Mouse (Mus musculus) intestine, embryonic 16.5 days (tissue): ENCODE data around the gene 2300009A05Rik. TPM values are rescaled to one million over a fixed set of nuclear protein-coding genes. Genes with fewer than 3 reads are reported as not detected.
A peak's percentile ranks its signal among the peaks of the same experiment; 100 is the strongest.

Source experiments
- ATAC-seq: fragments of 200-750 bp; cut with Nextera tagmentation; 2 replicates; pipeline ENCODE4 v1.8.0; 2017; ENCODE audit warnings: moderate TSS enrichment, moderate library complexity
- H3K27ac ChIP-seq: fragments of 300-500 bp; sonication (generic); 2 replicates; pipeline ENCODE4 v1.5.1; 2014; ENCODE audit warnings: mild to moderate bottlenecking, low read length
- H3K27me3 ChIP-seq: fragments of 300-500 bp; sonication (generic); replicated peaks from 2 replicates; pipeline ENCODE4 v1.6.1; 2014; ENCODE audit warnings: low read length, control low read depth, mixed read lengths; ENCODE audit not compliant: control insufficient read depth, insufficient read depth
- H3K36me3 ChIP-seq: fragments of 300-500 bp; sonication (generic); 2 replicates; pipeline ENCODE4 v1.6.1; 2014; ENCODE audit warnings: low read length, control low read depth; ENCODE audit not compliant: control insufficient read depth, insufficient read depth
- H3K4me1 ChIP-seq: fragments of 300-500 bp; sonication (generic); 2 replicates; pipeline ENCODE4 v1.6.1; 2014; ENCODE audit warnings: low read length, control low read depth, mixed read lengths; ENCODE audit not compliant: control insufficient read depth, insufficient read depth
- H3K4me2 ChIP-seq: fragments of 300-500 bp; sonication (generic); 2 replicates; pipeline ENCODE4 v1.6.1; 2014; ENCODE audit warnings: low read depth, low read length, control low read depth
- H3K4me3 ChIP-seq: fragments of 300-500 bp; sonication (generic); 2 replicates; pipeline ENCODE4 v1.5.1; 2014; ENCODE audit warnings: mild to moderate bottlenecking, low read length
- H3K9ac ChIP-seq: fragments of 300-500 bp; sonication (generic); 2 replicates; pipeline ENCODE4 v1.6.1; 2014; ENCODE audit warnings: low read depth, low read length
- H3K9me3 ChIP-seq: fragments of 300-500 bp; sonication (generic); 2 replicates; pipeline ENCODE4 v1.6.1; 2016; ENCODE audit warnings: low read length, control low read depth; ENCODE audit not compliant: control insufficient read depth
- WGBS: fragments of 180-500 bp; shearing (Covaris S2); extraction: QIAGEN DNeasy Blood & Tissue Kit; methylation state at CpG from one replicate; pipeline ENCODE4 v1.1.7; 2014; 5-methylcytosine and 5-hydroxymethylcytosine counted together
- polyA plus RNA-seq: library from polyadenylated mRNA; unstranded; fragments of >200 nt; fragmentation: Nextera tagmentation; extraction: Ambion mirVana; gene quantifications from 2 replicates; pipeline ENCODE4 v1.2.1, GENCODE M21; 2015

The 2300009A05Rik gene
- 48.5 and 49.5 TPM in 2 replicates for polyA plus RNA-seq

DNA sequence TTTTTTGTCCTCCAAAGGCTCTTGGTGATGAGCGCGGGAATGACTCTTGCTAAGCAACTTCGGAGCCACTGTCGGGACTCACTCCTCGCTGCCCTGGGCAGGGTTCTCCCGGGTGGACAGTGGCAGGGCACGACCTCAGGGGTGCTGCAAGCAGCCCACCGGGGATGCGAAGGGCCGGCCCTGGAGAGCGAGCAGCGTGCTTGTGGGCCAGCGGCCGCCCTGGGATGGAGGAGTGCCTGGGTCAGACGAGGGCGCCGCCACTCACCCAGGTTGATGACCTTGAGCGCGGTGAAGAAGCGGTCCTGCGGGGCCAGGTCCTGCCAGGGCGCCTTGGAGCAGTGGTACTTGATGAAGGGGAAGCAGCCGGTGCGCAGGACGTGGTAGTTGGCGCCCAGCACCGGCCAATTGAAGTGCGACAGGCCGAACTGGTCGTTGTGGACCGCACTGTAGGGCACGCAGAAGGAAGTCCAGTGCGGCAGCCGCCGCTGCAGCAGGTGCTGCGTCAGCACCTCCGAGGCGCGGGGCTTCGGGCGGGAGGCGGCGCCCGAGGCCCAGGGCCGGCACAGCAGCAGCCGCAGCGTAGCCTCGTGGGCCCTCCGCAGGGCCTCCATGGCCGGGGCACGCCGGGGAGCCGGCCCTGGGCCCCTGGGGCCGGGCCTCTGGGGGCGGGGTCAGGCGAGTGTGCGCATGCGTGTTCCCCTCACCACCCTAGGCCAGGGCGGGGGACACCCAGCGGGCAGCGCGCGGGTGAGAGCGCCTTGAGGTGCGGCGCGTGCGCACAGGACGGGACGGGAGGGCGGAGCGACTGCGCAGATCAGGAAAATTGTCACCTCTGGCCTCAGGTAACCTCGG, at the start of gene 2300009A05Rik:
Gene 2300009A05Rik (minus strand): TSS at position 636 of the 852 bp plus-strand sequence.
- ATAC-seq, result peak; percentile 99
- WGBS, result under 1% methylated on average over 74 of the region's 74 CpGs
- Histone ChIP-seq H3K27ac (peak within 1 kb of the TSS; percentile 95), H3K4me3 (peak within 1 kb of the TSS; percentile 95), H3K9ac (peak within 1 kb of the TSS; percentile 94), H3K4me2 (peak within 1 kb of the TSS; percentile 80), H3K4me1 (peaks cover 4% of the 10 kb centered on the region), H3K9me3 (no peaks in the 10 kb centered on the region), H3K27me3 (no peaks in the 10 kb centered on the region), H3K36me3 (no peaks in the 10 kb centered on the region)

- H3K27ac ChIP-seq, result no peak overlapping the region
- no peak for ATAC-seq
- H3K27me3 ChIP-seq, result 0 out of 2 replicates have a peak, but pooled peaks cover 3% of the 10 kb centered on the region
- 78% methylated on average over 6 of the region's 6 CpGs for WGBS
- H3K4me2 ChIP-seq, result no peak overlapping the region
- H3K4me3 ChIP-seq, result no peak overlapping the region
- no peaks in the 10 kb centered on the region for H3K36me3 ChIP-seq
- H3K9ac ChIP-seq, result no peak overlapping the region
- H3K9me3 ChIP-seq, result no peaks in the 10 kb centered on the region
- H3K4me1 ChIP-seq, result no peaks in the 10 kb centered on the region
These were observed 44.6 kb upstream of the 2300009A05Rik start for GRCm38 (mm10) chr9:63443695-63444094.

DNA sequence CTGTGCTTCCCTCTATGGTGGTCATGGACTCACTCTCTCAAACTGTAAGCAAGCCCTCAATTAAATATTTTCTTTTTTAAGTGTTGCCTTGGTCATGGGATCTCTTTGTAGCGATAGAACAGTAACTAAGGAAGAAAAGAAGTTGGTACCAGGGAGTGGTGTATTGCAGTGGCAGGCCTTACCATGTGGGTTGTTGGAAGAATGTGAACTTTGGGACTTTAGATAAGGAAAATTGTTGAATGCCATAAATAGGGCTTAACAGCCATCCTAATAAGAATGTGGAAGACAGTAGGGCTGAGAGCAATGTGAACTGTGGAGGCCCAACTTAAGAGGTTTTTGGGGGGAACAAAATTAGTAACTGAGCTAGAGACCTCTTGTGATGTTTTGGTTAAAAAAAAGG, 31.6 kb upstream of the 2300009A05Rik start:
- WGBS, result 53% methylated on average over 1 of the region's 1 CpGs
- Histone ChIP-seq H3K36me3 (no peaks in the 10 kb centered on the region), H3K4me1 (no peaks in the 10 kb centered on the region), H3K27ac (no peak overlapping the region), H3K9ac (no peak overlapping the region), H3K4me2 (no peak overlapping the region), H3K27me3 (no peaks in the 10 kb centered on the region), H3K9me3 (no peaks in the 10 kb centered on the region), H3K4me3 (no peak overlapping the region)
- ATAC-seq, result peak; percentile 81

DNA sequence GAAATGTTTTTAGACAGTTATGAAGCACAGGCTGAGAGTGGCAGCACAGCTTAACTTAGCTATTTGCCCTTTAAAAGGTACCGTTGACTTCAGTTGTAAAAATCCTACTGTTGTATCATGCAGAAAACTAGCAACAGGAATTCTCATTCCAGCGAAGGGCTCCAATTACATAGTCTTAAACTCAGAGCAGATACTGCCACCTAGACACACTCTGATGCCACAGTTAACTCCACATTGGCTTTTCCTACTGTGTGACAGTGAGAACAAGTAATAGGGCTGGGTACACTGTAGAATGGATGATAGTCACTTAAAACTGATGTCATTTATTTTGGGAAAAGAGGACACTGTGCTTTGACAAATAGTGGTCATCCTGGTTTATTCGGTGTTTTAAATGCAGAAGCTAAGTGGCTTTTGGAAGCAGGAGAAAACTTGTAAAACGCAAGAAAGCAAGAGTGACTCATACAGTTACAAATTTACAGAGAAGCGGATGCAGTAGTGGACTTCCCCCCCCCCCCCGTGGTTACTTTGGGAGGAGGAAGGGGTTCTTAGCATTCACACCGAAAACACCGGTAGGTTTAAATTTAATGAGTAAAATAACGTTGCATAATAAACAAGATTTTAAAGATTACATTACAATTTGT, 22.2 kb upstream of the 2300009A05Rik start:
- no peaks in the 10 kb centered on the region for H3K36me3 ChIP-seq
- no peaks in the 10 kb centered on the region for H3K4me1 ChIP-seq
- no peak overlapping the region for H3K9ac ChIP-seq
- no peak overlapping the region for H3K4me2 ChIP-seq
- ATAC-seq, result no peak
- 46% methylated on average over 9 of the region's 9 CpGs for WGBS
- no peaks in the 10 kb centered on the region for H3K9me3 ChIP-seq
- H3K27me3 ChIP-seq, result no peaks in the 10 kb centered on the region
- no peak overlapping the region for H3K4me3 ChIP-seq
- H3K27ac ChIP-seq, result no peak overlapping the region

- no peaks in the 10 kb centered on the region for H3K9me3 ChIP-seq
- H3K9ac ChIP-seq, result no peak overlapping the region
- no peak for ATAC-seq
- no peaks in the 10 kb centered on the region for H3K27me3 ChIP-seq
- no peaks in the 10 kb centered on the region for H3K4me1 ChIP-seq
- H3K4me2 ChIP-seq, result no peak overlapping the region
- H3K27ac ChIP-seq, result no peak overlapping the region
- 55% methylated on average over 6 of the region's 6 CpGs for WGBS
- no peak overlapping the region for H3K4me3 ChIP-seq
- H3K36me3 ChIP-seq, result no peaks in the 10 kb centered on the region
These were observed 21.4 kb upstream of the 2300009A05Rik start for GRCm38 (mm10) chr9:63420396-63420795.

DNA sequence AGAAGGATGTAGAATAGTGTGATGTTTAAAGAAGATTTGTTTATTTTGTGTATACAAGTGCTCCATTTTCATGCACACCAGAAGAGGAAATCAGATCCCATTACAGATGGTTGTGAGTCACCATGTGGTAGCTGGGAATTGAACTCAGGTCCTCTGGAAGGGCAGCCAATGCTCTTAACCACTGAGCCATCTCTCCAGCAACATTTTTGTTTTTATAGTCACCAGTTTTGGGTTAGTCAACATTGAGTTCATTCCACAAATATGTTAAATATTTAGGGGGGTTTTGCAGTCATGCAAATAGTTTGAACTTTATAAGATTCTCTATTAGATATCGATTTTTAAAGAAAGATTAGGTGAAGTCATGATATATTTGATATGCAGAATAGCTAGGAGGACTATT, 1.1 kb upstream of the 2300009A05Rik start:
- Histone ChIP-seq H3K4me1 (peaks cover 4% of the 10 kb centered on the region), H3K4me2 (no peak overlapping the region), H3K27ac (no peak overlapping the region), H3K27me3 (no peaks in the 10 kb centered on the region), H3K4me3 (no peak overlapping the region), H3K36me3 (no peaks in the 10 kb centered on the region), H3K9ac (no peak overlapping the region), H3K9me3 (no peaks in the 10 kb centered on the region)
- WGBS, result 92% methylated on average over 1 of the region's 1 CpGs
- ATAC-seq, result no peak

- 3% methylated on average over 8 of the region's 8 CpGs for WGBS
- ATAC-seq, result peak; percentile 63
These were observed 393 bp upstream of the 2300009A05Rik start for GRCm38 (mm10) chr9:63399463-63399815.

DNA sequence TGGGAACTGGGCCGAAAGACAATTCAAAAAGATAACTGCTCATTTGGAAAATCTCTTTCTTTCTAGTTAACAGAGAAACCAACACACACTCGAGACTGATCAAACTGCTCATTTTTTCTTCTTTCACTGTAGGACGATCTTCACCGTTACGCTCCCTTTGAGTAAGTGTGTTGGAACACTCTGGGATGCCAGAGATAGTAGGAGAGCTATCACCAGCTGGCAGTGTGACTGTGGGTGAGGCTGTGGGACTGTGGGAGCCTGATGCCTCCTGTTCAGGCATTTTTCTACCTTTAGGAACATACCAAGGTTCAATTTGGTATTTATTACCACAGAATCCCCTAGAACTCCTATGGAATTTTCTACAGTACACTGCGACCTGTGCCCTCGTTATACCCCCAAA, 3.4 kb downstream of the 2300009A05Rik start:
- Histone ChIP-seq H3K4me2 (no peak overlapping the region), H3K27ac (no peak overlapping the region), H3K4me3 (no peak overlapping the region), H3K9ac (no peak overlapping the region), H3K4me1 (peaks cover 4% of the 10 kb centered on the region), H3K36me3 (no peaks in the 10 kb centered on the region), H3K9me3 (no peaks in the 10 kb centered on the region), H3K27me3 (no peaks in the 10 kb centered on the region)
- 82% methylated on average over 7 of the region's 7 CpGs for WGBS
- no peak for ATAC-seq

More at GRCm38 (mm10) chr9:63399463-63399815, 393 bp upstream of the 2300009A05Rik start:
- H3K4me1 ChIP-seq, result peaks cover 4% of the 10 kb centered on the region
- H3K4me2 ChIP-seq, result peak overlapping the region; percentile 80
- no peaks in the 10 kb centered on the region for H3K27me3 ChIP-seq
- H3K27ac ChIP-seq, result peak overlapping the region; percentile 61
- H3K9ac ChIP-seq, result peak overlapping the region; percentile 94
- H3K9me3 ChIP-seq, result no peaks in the 10 kb centered on the region
- H3K36me3 ChIP-seq, result no peaks in the 10 kb centered on the region
- peak overlapping the region; percentile 95 for H3K4me3 ChIP-seq

DNA sequence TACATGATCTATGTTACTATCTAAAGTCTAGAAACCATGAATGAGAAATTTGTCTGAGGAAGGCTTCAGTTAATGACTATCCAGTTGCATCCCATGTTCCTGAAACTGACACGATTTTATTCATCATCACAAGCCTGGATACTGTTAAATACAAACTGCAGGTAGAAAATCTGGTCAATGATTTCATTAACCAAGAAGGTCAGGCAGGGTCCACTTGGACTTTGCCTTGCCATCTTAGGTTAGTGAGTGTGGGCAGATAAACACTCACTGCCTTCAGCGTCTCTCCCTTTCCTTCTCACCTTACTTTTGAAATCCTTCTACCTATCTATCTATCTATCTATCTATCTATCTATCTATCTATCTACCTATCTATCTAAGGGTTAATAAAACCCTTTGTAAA, 7.7 kb downstream of the 2300009A05Rik start:
- Histone ChIP-seq H3K27ac (no peak overlapping the region), H3K27me3 (no peaks in the 10 kb centered on the region), H3K4me1 (no peaks in the 10 kb centered on the region), H3K9ac (no peak overlapping the region), H3K4me3 (no peak overlapping the region), H3K36me3 (no peaks in the 10 kb centered on the region), H3K9me3 (no peaks in the 10 kb centered on the region), H3K4me2 (no peak overlapping the region)
- WGBS, result 68% methylated on average over 2 of the region's 2 CpGs
- no peak for ATAC-seq
